Mouse (Mus musculus) midbrain, embryonic 12.5 days (tissue): ENCODE measurements around the gene Cfap73. TPM values are rescaled to one million over a fixed set of nuclear protein-coding genes. Genes with fewer than 3 reads are reported as not detected.

Source experiments
- ATAC-seq: fragments of 200-750 bp; cut with Nextera tagmentation; 2 replicates; pipeline ENCODE4 v1.8.0; 2017; ENCODE audit warnings: low read depth, moderate TSS enrichment, moderate library complexity; ENCODE audit not compliant: low FRiP score
- H3K27ac ChIP-seq: fragments of 300-500 bp; sonication (generic); replicated peaks from 2 replicates; pipeline ENCODE4 v1.5.1; 2016; ENCODE audit warnings: mild to moderate bottlenecking
- H3K27me3 ChIP-seq: fragments of 300-500 bp; sonication (generic); 2 replicates; pipeline ENCODE4 v1.6.1; 2016; ENCODE audit warnings: mild to moderate bottlenecking
- H3K36me3 ChIP-seq: fragments of 300-500 bp; sonication (generic); 2 replicates; pipeline ENCODE4 v1.6.1; 2016
- H3K4me1 ChIP-seq: fragments of 300-500 bp; sonication (generic); 2 replicates; pipeline ENCODE4 v1.6.1; 2016
- H3K4me2 ChIP-seq: fragments of 300-500 bp; sonication (generic); replicated peaks from 2 replicates; pipeline ENCODE4 v1.6.1; 2016; ENCODE audit warnings: mild to moderate bottlenecking, moderate library complexity
- H3K4me3 ChIP-seq: fragments of 300-500 bp; sonication (generic); 2 replicates; pipeline ENCODE4 v1.5.1; 2016; ENCODE audit warnings: mild to moderate bottlenecking
- H3K9ac ChIP-seq: fragments of 300-500 bp; sonication (generic); replicated peaks from 2 replicates; pipeline ENCODE4 v1.6.1; 2016; ENCODE audit warnings: mild to moderate bottlenecking, moderate library complexity
- H3K9me3 ChIP-seq: fragments of 300-500 bp; sonication (generic); 2 replicates; pipeline ENCODE4 v1.6.1; 2016; ENCODE audit warnings: mild to moderate bottlenecking
- WGBS: fragments of 180-500 bp; shearing (Covaris S2); methylation state at CpG from one replicate; pipeline ENCODE4 v1.1.7; 2016; 5-methylcytosine and 5-hydroxymethylcytosine counted together
- polyA plus RNA-seq: library from polyadenylated mRNA; unstranded; fragments of >200 nt; fragmentation: Nextera tagmentation; extraction: Ambion mirVana; gene quantifications from 2 replicates; pipeline ENCODE4 v1.2.1, GENCODE M21; 2016

Gene Cfap73
- polyA plus RNA-seq, 1 experiment from 2014 or later: not detected

DNA sequence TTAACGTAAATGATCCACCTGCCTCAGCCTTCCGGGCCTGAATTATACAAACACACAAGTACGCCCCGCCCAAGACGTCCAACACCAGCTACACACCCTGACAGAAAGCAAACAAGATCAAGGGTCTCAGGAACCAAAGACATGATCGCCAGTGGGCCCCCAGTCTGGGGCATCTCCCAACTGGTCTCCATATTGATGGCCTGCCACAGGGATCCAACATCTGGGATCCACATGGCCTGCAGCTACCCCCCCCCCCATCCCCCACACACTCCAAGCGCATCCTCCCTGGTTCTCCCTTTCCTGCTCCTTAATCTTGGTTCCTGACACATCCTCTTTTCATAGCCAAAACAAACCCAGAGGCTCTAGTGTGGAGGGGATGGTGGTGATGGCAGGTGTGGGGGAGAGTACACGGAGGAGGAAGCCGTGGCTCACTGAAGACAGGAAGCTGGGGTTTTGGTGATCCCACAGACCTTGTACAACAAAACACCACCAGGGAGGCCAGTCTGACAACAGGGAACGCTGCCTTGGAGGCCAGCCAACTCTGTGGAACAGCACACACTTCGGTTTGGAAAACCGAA, 55.4 kb downstream of the Cfap73 start:
- peaks cover 16% of the 10 kb centered on the region for H3K4me1 ChIP-seq
- H3K9me3 ChIP-seq: no peaks in the 10 kb centered on the region
- H3K27me3 ChIP-seq: no peaks in the 10 kb centered on the region
- no peak overlapping the region for H3K4me3 ChIP-seq
- H3K4me2 ChIP-seq: no peak overlapping the region
- peaks cover 9% of the 10 kb centered on the region for H3K36me3 ChIP-seq
- WGBS: 65% methylated on average over 12 of the region's 12 CpGs
- H3K9ac ChIP-seq: no peak overlapping the region
- no peak for ATAC-seq
- no peak overlapping the region for H3K27ac ChIP-seq

Other genes with a start within 250 kb of the Cfap73 start
- gene Lhx5, start 202.5 kb downstream of the Cfap73 start, polyA plus RNA-seq: 45.2 and 51.9 TPM in 2 replicates
- gene Sdsl, start 161.4 kb downstream of the Cfap73 start, polyA plus RNA-seq: 6.4 and 7.5 TPM in 2 replicates
- gene Sds, start 157.7 kb downstream of the Cfap73 start, polyA plus RNA-seq: not detected in 2 replicates
- 31.5 and 36.2 TPM in 2 replicates for gene Plbd2, start 130.6 kb downstream of the Cfap73 start, polyA plus RNA-seq
- 3.1 TPM in 2 replicates for gene Slc8b1, start 123.1 kb downstream of the Cfap73 start, polyA plus RNA-seq
- gene Tpcn1, start 45.6 kb downstream of the Cfap73 start, polyA plus RNA-seq: 12.9 and 14.2 TPM in 2 replicates
- 0.60 and 1.7 TPM in 2 replicates for gene Iqcd, start 45.2 kb downstream of the Cfap73 start, polyA plus RNA-seq
- 15.5 and 16.0 TPM in 2 replicates for gene Rita1, start 21.6 kb downstream of the Cfap73 start, polyA plus RNA-seq
- 51.8 and 53.0 TPM in 2 replicates for gene Ddx54, start 21.5 kb downstream of the Cfap73 start, polyA plus RNA-seq
- not detected in 2 replicates for gene Rasal1, start 14.6 kb upstream of the Cfap73 start, polyA plus RNA-seq
- gene Dtx1, start 77.7 kb upstream of the Cfap73 start, polyA plus RNA-seq: 17.1 and 18.4 TPM in 2 replicates
- 0.21 and 0.34 TPM in 2 replicates for gene Oas2, start 115.6 kb upstream of the Cfap73 start, polyA plus RNA-seq
- 0.17 and 0.18 TPM in 2 replicates for gene Oas3, start 143.4 kb upstream of the Cfap73 start, polyA plus RNA-seq
- not detected in 2 replicates for gene Oas1e, start 161.3 kb upstream of the Cfap73 start, polyA plus RNA-seq
- gene Oas1c, start 178.3 kb upstream of the Cfap73 start, polyA plus RNA-seq: 0.16 and 0.27 TPM in 2 replicates
- not detected in 2 replicates for gene Oas1f, start 213.1 kb upstream of the Cfap73 start, polyA plus RNA-seq
- gene Oas1h, start 227.2 kb upstream of the Cfap73 start, polyA plus RNA-seq: not detected in 2 replicates